Mouse (Mus musculus): ENCODE measurements at regions not wholly inside any gene's neighbourhood (a gene's known extent, or its start where the extent isn't known, plus 50 kb on each side); places are given as distances from the start of the nearest gene placed in this dataset.

DNA sequence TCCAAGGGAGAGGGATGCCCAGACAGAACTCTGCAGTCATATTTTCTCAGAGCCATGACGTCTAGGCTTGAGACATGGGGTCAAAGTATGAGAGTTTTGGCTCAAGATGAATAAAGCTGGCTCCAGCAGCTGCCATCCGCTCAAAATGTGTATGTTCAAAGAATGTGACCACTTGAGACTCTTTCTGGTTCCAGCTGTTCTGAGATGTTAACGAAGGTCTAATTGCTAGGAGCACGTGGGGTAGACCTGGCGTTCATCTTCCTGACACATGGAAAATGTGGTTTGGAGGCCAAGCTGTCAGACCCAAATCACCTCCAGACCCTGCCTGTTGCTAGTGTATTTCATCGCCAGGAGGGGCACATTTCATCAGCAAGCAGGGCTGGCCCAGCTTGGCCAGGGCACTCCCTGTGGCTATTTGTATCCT lies 58.9 kb upstream of the Ankrd1 start:
- in situ Hi-C loops (cut with MboI, MseI): no loop called here

DNA sequence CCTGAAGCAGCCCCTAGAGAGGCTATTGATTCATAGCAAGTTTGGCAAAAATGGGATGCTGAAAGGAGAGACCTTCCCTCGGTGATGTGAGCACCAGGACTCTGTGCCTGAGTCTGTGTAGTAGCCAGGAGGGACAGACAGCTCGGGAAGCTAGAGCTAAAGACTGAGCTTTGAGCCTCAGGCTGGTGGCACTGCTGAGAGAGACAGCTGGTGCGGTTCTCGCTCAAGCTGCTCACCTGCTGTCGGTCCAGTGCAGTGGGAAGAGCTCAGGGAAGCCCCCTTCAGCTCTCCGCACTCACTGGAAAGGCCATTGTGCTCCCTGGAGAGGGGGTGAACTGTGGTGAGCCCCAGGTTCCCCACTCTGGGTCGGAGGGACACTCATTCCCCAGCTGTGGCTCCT lies 60.4 kb upstream of the Ankrd1 start:
- in situ Hi-C loops (cut with MboI, MseI): loop anchor here (5.0 to 10.0 kb wide), 6 partner anchors 164 to 352 kb away; partner anchors contain the start of gene Pcgf5 (in 2 of the 2)

DNA sequence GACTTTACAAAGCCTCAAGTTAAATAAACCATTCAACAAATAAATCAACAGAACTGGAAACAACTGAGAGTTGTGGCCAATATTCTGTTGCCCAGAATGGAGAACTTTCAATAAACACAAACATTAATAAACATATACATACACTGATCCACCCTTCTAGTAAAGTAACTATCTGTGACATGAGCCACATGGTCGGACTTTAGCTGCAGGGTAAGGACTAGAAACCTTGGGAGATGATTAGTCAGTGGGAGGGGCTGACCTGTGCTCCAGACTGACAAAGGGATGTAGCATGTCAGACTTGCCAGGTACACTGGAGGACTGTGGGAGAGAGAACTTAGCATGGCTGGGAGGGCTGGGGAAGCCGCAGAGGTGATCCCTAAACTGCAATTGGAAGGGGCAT lies 61.6 kb upstream of the Ankrd1 start:
- in situ Hi-C loops (cut with MboI, MseI): loop anchor here (5.0 to 10.0 kb wide), 6 partner anchors 163 to 351 kb away; partner anchors contain the start of gene Pcgf5 (in 2 of the 2)

DNA sequence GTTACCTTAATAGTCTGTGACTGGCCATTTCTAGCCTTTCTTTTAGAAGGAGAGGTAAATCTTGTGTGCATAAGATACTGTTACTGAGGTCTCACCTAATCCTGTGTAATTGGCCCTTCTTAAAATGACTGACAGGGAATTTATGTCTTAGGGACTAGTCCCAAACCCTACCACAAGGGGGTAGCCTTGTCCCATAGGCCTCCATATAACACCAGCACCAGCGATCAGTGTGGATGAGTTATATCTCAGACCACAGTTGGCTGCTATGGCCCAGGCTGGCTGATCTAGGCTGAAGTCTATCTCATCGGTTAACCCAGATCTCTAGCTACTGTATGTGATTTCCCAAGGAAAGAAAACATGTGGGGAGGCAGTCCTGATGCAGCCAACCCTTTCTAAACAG lies 63.2 kb upstream of the Ankrd1 start:
- in situ Hi-C loops (cut with MboI, MseI): loop anchor here (5.0 to 10.0 kb wide), 6 partner anchors 162 to 349 kb away; partner anchors contain the start of gene Pcgf5 (in 2 of the 2)

DNA sequence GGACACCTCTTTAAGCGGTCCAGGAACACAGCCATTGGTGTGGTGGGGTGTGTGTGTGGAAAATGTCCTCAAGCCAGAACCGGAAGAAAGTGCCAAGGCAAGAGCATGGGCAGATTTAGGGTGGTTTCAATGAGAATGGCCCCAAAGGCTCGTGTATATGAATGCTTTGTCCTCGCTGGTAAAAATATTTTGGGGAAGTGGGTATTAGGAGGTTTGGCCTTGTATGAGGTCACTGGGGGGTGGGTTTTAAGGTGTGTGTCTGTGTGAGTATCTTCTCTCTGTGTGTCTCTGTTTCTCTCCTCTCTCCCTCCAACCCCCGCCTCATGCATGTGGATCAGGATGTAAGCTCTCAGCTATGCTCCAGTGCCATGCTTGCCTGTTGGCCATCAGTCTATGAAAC lies 69.8 kb upstream of the Ankrd1 start:
- in situ Hi-C loops (cut with MboI, MseI): loop anchor here (5.0 to 10.0 kb wide), 3 partner anchors 155 to 343 kb away; partner anchors contain the start of gene Pcgf5 (in 1 of the 2)

DNA sequence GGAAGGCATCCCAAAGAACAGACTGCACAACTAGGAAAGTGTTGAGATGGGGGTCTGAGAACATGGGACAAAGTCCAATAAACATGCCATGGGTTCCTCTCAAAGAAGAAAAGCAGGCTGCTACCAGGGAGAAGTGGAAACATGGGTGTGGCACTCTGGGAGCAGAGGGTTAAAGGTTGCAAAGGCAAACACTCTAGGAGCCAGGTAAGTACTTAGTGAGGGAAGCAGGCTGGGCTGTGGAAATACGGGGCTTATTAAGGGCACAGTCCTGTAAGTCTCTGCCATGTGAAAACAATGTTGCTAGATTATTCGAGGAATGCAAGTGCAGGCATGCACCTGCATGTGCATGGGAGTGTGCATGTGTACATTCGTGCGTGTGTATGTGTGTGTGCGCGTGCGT lies 71.7 kb upstream of the Ankrd1 start:
- in situ Hi-C loops (cut with MboI, MseI): no loop called here

DNA sequence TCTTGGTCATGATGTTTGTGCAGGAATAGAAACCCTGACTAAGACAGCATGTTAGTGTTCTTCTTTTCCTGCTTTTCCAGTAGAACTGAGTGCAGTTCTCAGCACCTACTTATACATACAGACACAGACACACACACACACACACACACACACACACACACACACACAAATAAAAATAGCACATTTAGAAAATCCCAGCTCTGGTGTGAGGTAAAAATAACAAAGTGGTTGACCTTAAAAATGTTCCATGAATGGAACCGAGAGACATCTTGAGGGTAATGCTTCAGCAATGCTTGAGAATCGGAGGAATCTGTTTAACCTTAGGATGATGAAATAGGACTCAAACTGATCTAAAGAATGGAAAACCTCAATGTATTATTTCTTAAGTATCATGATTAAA lies 84.4 kb upstream of the Ankrd1 start:
- in situ Hi-C loops (cut with MboI, MseI): loop anchor here in 1 of 2 experiments (5.0 kb wide), 1 partner anchor 62 kb away; no protein-coding TSS in a partner anchor

DNA sequence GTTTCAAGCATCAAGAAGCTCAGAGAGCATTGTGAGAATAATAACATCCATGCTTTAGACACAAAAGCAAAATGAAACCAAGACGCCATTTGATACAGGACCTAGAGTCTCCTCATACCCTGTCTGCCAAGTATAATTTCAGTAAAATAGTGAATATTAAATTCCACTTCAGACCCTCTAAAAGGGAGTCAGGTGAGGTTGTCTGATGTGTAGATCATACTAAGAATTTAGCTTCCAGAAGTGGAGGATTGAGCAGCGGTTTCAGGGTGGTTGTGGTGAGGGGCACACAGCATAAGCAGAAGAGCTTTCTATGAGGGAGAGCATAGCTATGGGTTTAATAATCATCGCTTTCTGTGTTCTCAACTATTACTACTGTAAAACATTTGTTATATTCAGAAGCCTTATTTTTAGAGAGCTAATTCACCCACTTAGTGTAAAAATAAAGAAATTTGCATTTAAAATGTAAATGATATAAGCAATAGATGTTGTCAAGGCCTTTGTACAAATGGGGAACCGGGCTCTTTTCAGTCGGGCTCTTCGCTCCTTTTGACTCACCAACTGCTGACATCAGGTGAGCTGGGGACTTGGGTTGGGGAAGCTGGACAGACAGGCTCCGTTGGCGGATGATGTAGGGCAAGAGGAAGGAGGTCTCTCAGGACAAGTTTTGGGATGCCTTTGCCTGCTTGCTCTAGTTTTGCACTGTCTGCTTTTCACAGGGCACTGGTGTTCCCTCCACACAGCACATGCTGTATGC lies 85.2 kb upstream of the Ankrd1 start:
- in situ Hi-C loops (cut with MboI, MseI): loop anchor here in 1 of 2 experiments (5.0 kb wide), 1 partner anchor 63 kb away; no protein-coding TSS in a partner anchor

DNA sequence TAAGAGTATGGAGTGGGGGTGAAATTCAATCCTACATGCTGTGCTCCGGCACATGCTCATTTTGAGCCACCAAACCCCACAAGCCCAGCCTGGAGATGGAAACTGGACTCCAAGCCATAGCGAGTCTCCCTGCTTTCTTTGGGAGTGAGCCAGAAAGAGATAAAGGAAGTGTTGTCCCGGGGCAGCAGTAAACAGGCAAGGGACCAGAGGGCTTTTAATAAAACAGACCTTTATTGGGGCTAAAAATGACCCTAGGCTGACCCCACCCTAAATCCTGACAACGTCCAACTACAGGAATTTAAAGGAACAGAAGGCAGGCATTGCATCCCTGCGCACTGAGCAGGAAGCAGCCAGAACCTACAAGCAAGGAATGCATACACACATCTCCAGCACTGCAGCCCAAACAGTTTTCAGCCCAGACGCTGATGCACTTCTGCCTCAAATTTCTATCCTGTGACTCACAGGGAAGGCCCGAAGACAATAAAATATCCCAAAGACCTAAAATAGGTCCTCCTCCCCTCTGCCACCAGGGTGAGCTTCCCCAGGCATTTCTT lies 87.9 kb upstream of the Ankrd1 start:
- in situ Hi-C loops (cut with MboI, MseI): no loop called here

DNA sequence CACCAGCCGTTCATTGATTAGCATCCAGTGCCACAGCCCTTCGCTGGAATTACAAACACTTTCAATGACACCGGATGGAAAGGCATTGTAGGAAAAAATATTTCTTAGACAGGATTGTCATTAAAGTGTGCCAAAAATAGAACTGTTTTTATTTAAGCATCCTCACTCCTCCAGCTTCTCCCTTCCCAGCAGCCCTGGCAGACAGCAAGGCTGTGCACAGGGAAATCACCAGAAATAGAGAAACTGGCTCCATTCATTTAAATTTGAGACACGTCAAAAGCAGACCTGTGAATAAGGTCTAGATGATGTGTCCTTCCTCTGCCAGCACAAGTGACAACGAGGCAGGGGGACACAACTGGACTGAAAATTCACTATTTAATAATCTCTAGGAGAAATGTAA lies 88.5 kb upstream of the Ankrd1 start:
- in situ Hi-C loops (cut with MboI, MseI): no loop called here

DNA sequence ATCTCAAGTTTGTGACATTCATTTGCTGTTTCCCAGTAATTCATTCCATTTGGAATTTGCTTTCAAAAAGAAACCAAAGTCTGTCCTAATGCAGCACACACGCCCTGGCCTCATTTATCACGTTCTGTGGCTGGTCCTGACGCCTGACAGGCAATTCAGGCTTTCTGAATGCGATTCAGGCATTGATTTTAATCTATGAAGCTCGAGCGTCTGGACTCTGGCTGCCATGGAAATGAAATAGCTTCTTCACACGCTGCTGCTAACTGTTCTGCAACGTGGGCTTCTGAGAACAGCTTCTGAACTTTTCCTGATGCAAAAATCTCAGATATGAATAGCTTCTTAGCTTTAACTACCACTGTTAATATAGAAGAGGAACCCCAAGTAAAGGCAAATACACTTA lies 93.6 kb upstream of the Ankrd1 start:
- in situ Hi-C loops (cut with MboI, MseI): no loop called here

DNA sequence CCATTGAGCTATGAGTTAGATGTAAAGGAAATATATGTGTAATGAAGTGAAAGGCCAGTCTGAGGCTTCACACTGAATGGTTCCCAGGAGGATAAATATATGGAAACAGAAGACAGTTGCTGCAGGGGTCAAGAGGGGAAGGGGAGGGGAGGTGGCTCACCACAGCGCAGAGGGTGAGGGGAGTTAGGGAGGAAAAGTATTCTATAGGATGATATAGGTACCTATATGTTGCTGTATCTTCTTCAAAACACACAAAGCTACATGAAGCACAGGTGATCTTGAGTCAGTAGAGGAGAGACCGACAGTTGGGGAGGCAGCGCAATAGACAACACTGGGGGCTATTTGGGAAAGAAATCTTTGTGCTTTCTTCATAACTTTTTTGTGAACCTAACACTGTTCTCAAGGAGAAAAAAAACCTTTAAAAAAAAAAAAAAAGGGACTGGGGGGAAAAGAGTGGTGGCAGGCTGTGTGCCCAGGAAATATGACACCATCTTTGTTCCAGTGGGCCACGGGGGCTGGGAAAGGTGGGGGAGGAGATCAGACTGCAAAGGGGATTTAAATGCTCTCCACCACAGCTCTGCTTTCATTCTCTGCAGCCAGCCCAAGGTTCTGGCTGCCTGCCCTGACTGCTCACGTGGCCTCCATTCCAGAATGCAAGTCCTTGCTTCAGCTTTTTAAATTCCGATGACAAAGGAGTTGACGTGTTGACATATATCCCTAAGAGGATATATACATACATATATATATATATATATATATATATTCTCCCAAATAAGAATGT lies 94.5 kb upstream of the Ankrd1 start:
- in situ Hi-C loops (cut with MboI, MseI): no loop called here

DNA sequence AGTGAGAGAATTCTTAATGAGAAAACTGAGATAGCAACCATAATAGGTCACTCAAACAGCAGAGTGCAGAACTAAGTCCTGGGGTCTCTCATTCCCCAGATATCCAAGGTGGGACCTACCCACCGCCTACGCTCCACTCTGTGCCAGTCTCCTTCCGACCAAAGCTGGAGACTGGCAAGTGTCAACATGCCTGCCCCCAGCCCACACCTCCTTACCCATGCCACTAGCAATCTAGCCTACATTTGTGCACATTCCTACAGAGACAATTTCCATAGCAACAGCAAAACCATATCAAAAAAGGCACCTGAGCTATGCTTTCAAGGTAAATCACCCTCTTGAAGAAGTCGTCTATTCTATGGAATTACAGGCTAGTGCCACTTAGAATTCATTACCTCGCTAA lies 97.3 kb upstream of the Ankrd1 start:
- in situ Hi-C loops (cut with MboI, MseI): no loop called here

DNA sequence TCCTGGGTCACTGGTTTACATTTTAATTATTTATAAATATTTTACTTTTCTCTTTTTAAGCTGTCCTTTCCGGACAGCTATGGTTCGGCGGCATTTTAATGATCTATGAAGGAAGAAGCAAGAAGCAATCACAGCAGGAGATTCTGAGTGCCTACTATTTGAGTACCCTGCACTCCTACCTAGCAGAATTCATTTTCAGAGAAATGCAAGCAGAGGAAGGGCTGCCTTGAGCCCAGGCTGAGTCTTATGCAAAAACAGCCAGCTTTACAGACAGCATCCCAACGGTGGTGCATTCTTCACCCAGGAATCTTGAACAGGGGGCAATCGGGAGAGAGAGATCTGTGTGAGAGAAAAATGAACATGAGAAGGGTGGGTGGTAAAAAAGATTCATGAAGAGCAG lies 97.7 kb upstream of the Ankrd1 start:
- in situ Hi-C loops (cut with MboI, MseI): no loop called here

DNA sequence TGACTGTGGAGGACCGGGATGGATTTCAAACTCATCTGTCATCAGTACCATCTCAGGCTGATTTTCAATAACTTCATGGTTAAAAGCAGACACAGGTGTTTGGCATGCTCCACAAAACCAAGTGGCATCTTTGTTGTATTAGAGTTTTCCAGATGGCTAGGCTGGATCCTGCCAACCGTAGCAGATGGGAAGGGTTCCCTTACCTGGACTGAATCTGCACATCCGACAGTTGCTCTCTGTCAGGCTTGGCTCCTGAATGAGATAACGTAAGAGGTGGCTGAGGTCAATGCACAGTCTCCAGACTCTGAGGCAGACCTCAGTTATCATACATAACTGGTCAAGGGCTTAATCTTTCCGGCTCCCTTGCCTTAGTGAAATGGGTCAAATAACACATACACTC lies 99.0 kb upstream of the Ankrd1 start:
- in situ Hi-C loops (cut with MboI, MseI): no loop called here

DNA sequence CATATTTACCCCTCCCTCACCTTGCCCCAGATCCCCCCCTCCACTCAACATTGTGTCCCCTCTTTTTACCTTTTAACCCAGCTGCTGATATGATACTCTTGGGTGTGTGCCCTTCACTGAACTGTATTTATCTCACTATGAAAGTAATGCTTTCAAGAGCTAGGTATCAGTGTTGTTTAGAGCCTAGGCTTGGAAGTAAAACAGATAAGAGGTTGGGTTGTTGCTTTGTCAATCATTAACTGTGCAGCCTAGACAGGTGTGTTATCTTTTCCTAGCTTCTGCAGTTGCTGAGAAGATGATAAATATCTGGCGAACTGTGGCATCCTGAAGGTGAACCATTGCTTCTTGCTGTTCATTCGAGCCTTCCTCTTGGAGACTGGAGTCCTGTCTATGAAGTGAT lies 101.2 kb upstream of the Ankrd1 start:
- in situ Hi-C loops (cut with MboI, MseI): no loop called here

DNA sequence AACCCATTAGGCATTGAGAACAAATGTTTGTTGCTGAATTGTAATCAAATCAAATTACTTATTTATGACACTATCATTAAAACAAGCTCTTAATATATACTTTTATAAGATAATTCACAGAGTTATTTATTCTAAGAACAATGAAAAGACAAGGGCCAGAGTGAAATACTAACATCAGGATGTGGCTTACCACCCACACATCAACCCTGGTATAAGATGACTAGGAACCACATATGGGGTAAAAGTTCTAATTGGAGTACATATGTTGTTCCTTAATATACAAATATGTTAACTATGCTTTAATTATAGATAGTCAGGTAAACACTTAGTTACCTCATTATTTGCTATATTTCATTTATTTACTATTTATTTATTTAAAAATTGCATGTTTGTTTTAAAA lies 101.7 kb upstream of the Ankrd1 start:
- in situ Hi-C loops (cut with MboI, MseI): no loop called here

DNA sequence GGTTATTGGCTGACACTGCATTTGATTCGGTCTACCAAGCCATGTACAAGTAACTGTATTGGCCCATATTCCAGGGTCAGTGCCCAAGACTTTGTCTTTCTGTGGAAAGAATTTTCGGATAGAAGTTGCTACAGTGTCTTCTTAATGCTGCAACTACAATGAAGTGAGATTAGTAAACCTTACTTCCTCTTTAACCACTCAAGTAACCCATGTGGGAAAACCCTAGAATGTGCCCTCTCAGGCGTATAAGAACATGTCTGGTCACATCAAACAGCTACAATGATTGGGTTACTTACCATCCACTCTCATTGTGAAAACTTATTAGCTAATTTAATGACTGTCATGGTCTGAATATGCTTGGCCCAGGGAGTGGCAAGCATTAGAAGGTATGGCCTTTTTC lies 102.3 kb upstream of the Ankrd1 start:
- in situ Hi-C loops (cut with MboI, MseI): no loop called here

DNA sequence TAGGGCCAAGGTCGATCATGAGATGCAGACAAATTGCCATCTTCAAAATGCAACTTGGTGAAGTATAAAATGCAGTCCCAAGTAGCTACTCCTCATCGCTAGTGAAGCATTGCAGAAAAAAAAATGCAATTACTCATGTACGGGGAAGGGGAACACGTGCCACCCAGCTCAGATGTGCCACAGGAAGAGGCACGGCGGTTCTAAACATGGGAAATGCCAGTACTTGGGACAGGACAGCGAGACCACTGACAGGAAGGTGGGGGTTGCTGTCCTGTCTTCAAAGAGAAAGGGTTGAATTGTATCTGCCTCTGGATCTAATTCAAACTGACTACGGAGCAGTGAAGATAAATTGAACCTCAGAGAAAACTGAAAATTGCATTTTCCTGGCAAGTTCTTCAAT lies 104.6 kb upstream of the Ankrd1 start:
- in situ Hi-C loops (cut with MboI, MseI): no loop called here

DNA sequence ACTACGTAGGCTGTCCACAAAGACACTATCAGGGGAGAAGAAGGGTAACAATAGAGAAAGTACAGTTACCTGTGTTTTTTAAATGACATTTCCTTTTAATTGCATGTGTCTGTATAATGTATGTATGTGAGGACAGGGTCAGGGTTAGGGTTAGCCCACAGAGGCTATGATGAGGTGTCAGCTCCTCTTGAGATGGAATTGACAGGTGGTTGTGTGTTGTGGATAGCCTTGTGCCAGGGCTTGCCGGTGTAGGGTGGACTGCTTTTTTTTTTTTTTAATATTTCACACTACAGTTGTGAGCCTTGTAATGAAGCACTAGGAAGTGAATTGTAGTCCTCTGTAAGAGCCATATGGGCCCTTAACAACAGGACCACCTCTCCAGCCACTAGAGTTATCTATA lies 105.7 kb upstream of the Ankrd1 start:
- in situ Hi-C loops (cut with MboI, MseI): no loop called here

DNA sequence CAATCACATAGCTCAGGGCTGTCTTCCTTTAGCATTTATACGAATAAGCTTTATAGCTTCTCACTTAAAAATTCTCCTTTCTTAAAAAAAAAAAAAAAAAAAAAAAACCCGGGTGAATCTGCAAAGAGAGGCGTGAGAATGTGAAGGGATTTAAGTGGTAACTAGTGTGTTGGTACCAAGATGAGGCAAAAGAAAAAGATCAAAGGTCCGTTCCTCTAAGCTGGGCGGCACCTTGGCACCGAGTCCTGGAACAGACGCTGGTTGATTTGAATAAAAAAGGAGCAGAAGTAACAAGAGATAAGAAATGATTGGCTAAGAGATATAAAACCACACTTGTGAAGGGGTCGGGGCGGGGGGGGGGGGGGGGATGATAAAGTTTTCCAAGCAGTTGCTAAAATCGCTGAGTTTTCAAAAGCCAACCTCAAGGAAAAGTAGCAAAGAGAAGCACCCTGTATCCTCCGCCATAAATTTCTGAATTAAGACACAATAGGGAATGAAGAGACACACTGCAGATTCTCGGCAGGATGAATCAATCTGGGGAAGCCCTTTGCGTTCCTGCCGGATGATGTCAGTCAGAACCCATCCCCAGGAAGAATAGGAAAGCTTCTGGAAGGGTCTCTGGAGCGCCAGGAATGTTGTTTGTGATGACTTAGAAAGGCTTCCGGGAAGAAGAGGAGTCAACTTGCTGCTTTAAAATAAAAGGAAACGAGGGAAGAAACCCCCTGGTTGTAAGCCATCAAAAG lies 107.7 kb upstream of the Ankrd1 start:
- in situ Hi-C loops (cut with MboI, MseI): no loop called here

DNA sequence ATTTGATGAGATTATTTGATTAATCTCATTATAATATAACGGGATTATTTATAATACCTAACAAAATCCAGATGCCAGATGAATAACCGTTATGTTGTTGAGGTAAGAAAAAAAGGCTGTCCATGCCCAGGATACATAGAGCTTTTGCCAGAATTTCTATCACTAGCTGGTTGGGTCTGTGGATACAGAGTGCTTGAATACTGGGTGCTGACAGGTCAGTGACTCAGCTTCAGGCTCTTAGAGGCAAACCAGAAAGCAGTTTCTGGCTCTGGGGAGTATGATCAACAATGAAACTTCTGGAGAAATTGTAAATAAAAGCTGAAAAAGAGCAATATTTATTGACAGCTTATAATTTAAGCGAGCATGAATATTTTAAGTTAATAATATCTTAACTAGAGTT lies 109.4 kb upstream of the Ankrd1 start:
- in situ Hi-C loops (cut with MboI, MseI): no loop called here

All from T-helper 17 cell (primary cell).